Mouse (Mus musculus) myocyte (in vitro differentiated cells): Measurements from ENCODE around the gene Tent5d. TPM values are rescaled to one million over a fixed set of nuclear protein-coding genes. Genes with fewer than 3 reads are reported as not detected.
A peak's percentile ranks its signal among the peaks of the same experiment; 100 is the strongest.

Experiments
- H3K27me3 ChIP-seq: one replicate; pipeline ENCODE4 v1.6.1; 2011; ENCODE audit not compliant: control insufficient read depth, insufficient read depth, insufficient read length
- H3K36me3 ChIP-seq: one replicate; pipeline ENCODE4 v1.6.1; 2011; ENCODE audit not compliant: control insufficient read depth, insufficient read depth
- H3K4me2 ChIP-seq: one replicate; pipeline ENCODE4 v1.6.1; 2011; ENCODE audit warnings: low read depth, control low read depth
- H3K4me3 ChIP-seq: one replicate; pipeline ENCODE4 v1.5.1; 2011; ENCODE audit warnings: mild to moderate bottlenecking, control low read depth, moderate library complexity
- H3K79me2 ChIP-seq: one replicate; pipeline ENCODE4 v1.6.1; 2011; ENCODE audit not compliant: control insufficient read depth, insufficient read depth
- H3ac ChIP-seq: one replicate; pipeline ENCODE4 v1.6.1; 2011; ENCODE audit not compliant: control insufficient read depth, insufficient read length
- MYOG ChIP-seq, 3 experiments: IDR thresholded peaks; one replicate each; pipeline ENCODE4 v1.6.1; 2011; ENCODE audit warnings: control low read depth in 2 of 3, low read depth in 2 of 3, mild to moderate bottlenecking in 2 of 3; ENCODE audit not compliant: insufficient read length in 2 of 3, control insufficient read depth in 1 of 3, insufficient read depth in 1 of 3
- REST ChIP-seq: IDR thresholded peaks from one replicate; pipeline ENCODE4 v1.6.1; 2011; ENCODE audit warnings: mild to moderate bottlenecking, control low read depth, moderate library complexity; ENCODE audit not compliant: insufficient read depth, insufficient read length
- polyA plus RNA-seq: library from polyadenylated mRNA; unstranded; fragments of >200 nt; fragmentation: generic; extraction: Trizol; gene quantifications from one replicate; pipeline ENCODE4 v1.2.1, GENCODE M21; 2012; ENCODE audit warnings: missing spikeins

The Tent5d gene
- polyA plus RNA-seq, 1 experiment: not detected

DNA sequence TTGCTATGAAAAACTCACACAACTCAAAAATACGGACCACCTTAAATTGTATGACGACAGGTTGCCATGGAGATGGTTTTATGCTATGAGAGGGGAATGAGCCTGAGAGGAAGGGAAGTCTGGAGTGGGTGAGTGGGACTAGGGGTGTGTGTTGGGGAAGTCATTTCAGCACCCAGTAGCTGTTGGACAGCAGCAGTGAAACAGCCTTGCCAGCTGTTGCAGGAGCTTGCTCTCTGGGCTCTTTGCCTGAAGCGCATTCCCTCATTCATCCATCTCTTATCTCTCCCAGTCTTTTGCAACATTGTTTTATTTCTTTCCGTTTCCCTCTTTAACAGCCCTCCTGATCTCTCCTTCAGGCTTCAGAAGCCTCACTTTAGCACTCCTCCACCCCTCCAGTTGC, 65.8 kb downstream of the Tent5d start:
- Histone ChIP-seq H3K79me2 (no peaks in the 10 kb centered on the region), H3K4me3 (no peak overlapping the region), H3ac (no peak overlapping the region), H3K27me3 (no peaks in the 10 kb centered on the region), H3K4me2 (no peak overlapping the region), H3K36me3 (no peaks in the 10 kb centered on the region)
- TF ChIP-seq REST (peak; percentile 39), MYOG (IDR thresholded peaks at IDR 0.05; ENCODE audit: control insufficient read depth in 1 of 3, insufficient read depth in 1 of 3, insufficient read length in 2 of 3, low read depth in 2 of 3) (no peak)

Other genes starting within 250 kb of the Tent5d start
- gene Tbx22, start 124.6 kb upstream of the Tent5d start, polyA plus RNA-seq: not detected
- gene 2610002M06Rik, start 23.7 kb downstream of the Tent5d start, polyA plus RNA-seq: 2.4 TPM
- not detected for gene Gm732, start 155.9 kb downstream of the Tent5d start, polyA plus RNA-seq